Mouse (Mus musculus): Measurements from ENCODE around the gene Cers3. TPM values are rescaled to one million over a fixed set of nuclear protein-coding genes. Genes with fewer than 3 reads are reported as not detected.

Gene Cers3
- polyA plus RNA-seq, 1 experiment = not detected

- 0 out of 2 replicates have a peak overlapping the region, but pooled peaks have one; percentile 36 for H3K27ac ChIP-seq (ENCODE audit: insufficient read depth, low read depth, low read length)
- TF ChIP-seq CTCF (IDR thresholded peaks at IDR 0.05; ENCODE audit: insufficient read depth, low read depth, low read length) = no peak
- TF ChIP-seq POLR2A (IDR thresholded peaks at IDR 0.05; ENCODE audit: insufficient read depth, low read depth, low read length) = no peak
- WGBS = 71% methylated on average over 19 of the region's 19 CpGs
- peaks cover 32% of the 10 kb centered on the region for H3K4me1 ChIP-seq (ENCODE audit: control insufficient read depth, insufficient read depth, low read length)
- no peak overlapping the region for H3K4me3 ChIP-seq (ENCODE audit: insufficient read depth, low read depth, low read length)
Observed at GRCm38 (mm10) chr7:66866944-66867718, 123.8 kb downstream of the Cers3 start.

GRCm38 (mm10) chr7:66867719-66868501 lies 124.6 kb downstream of the Cers3 start:
- Histone ChIP-seq H3K27ac (ENCODE audit: insufficient read depth, low read depth, low read length) (0 out of 2 replicates have a peak overlapping the region, but pooled peaks have one; percentile 36), H3K4me3 (ENCODE audit: insufficient read depth, low read depth, low read length) (no peak overlapping the region), H3K4me1 (ENCODE audit: control insufficient read depth, insufficient read depth, low read length) (peaks cover 34% of the 10 kb centered on the region)
- no peak for TF ChIP-seq CTCF (IDR thresholded peaks at IDR 0.05; ENCODE audit: insufficient read depth, low read depth, low read length)
- 45% methylated on average over 13 of the region's 13 CpGs for WGBS

GRCm38 (mm10) chr7:66871520-66871919 lies 128.2 kb downstream of the Cers3 start:
- no peak overlapping the region for H3K27ac ChIP-seq (ENCODE audit: insufficient read depth, low read depth, low read length)
- 46% methylated on average over 7 of the region's 7 CpGs for WGBS
- H3K4me1 ChIP-seq (ENCODE audit: control insufficient read depth, insufficient read depth, low read length) = peaks cover 31% of the 10 kb centered on the region
- no peak overlapping the region for H3K4me3 ChIP-seq (ENCODE audit: insufficient read depth, low read depth, low read length)
- TF ChIP-seq POLR2A (IDR thresholded peaks at IDR 0.05; ENCODE audit: insufficient read depth, low read depth, low read length) (no peak), CTCF (IDR thresholded peaks at IDR 0.05; ENCODE audit: insufficient read depth, low read depth, low read length) (no peak)

GRCm38 (mm10) chr7:66871940-66872511 lies 128.7 kb downstream of the Cers3 start:
- H3K4me3 ChIP-seq (ENCODE audit: insufficient read depth, low read depth, low read length) = no peak overlapping the region
- 51% methylated on average over 14 of the region's 14 CpGs for WGBS
- TF ChIP-seq CTCF (IDR thresholded peaks at IDR 0.05; ENCODE audit: insufficient read depth, low read depth, low read length) (no peak), POLR2A (IDR thresholded peaks at IDR 0.05; ENCODE audit: insufficient read depth, low read depth, low read length) (no peak)
- peaks cover 28% of the 10 kb centered on the region for H3K4me1 ChIP-seq (ENCODE audit: control insufficient read depth, insufficient read depth, low read length)
- H3K27ac ChIP-seq (ENCODE audit: insufficient read depth, low read depth, low read length) = peak overlapping the region; percentile 73; the same call in 1 of the 2 replicates

DNA sequence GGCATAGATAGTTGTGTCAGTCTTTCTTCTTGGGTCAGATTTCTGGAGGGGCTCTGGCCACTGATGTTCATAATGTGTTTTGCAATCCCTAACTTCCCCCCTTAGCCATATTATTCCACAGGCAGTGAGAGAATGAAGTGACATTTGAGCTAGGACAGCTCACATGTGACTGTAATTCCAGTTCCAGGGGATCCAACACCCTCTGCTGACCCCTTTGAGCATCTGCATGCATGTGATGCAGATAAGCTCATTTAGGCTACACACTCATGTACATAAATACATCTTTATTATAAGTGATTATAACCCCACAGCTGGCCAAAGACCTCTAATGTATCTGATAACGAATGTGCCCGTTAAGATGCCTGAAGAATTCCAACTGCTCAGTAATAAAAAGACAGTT lies 129.9 kb downstream of the Cers3 start:
- Histone ChIP-seq H3K4me3 (ENCODE audit: insufficient read depth, low read depth, low read length) (no peak overlapping the region), H3K27ac (ENCODE audit: insufficient read depth, low read depth, low read length) (no peak overlapping the region), H3K4me1 (ENCODE audit: control insufficient read depth, insufficient read depth, low read length) (peaks cover 16% of the 10 kb centered on the region)
- 80% methylated on average over 2 of the region's 2 CpGs for WGBS
- TF ChIP-seq CTCF (IDR thresholded peaks at IDR 0.05; ENCODE audit: insufficient read depth, low read depth, low read length) (no peak), POLR2A (IDR thresholded peaks at IDR 0.05; ENCODE audit: insufficient read depth, low read depth, low read length) (no peak)

Other genes with a start within 250 kb of the Cers3 start
- gene Asb7, start 53.9 kb upstream of the Cers3 start, polyA plus RNA-seq (2012; ENCODE audit: insufficient read depth, insufficient read length, low replicate concordance, missing spikeins) = not detected in 2 replicates
- gene Lins1, start 53.6 kb upstream of the Cers3 start, polyA plus RNA-seq (2012; ENCODE audit: insufficient read depth, insufficient read length, low replicate concordance, missing spikeins) = not detected in 2 replicates
- gene Adamts17, start 96.2 kb downstream of the Cers3 start, polyA plus RNA-seq (2012; ENCODE audit: insufficient read depth, insufficient read length, low replicate concordance, missing spikeins) = not detected in 2 replicates